Mouse (Mus musculus) right cerebral cortex, postnatal 14 days (tissue): ENCODE data around the gene Acsl5.
A peak's percentile ranks its signal among the peaks of the same experiment; 100 is the strongest.

ENCODE experiments used
- DNase-seq: peaks from one replicate; pipeline ENCODE4 v3.0.0; 2022

The Acsl5 gene

GRCm38 (mm10) chr19:55290621-55291270 lies 39.0 kb downstream of the Acsl5 start:
- DNase-seq = no peak

DNA sequence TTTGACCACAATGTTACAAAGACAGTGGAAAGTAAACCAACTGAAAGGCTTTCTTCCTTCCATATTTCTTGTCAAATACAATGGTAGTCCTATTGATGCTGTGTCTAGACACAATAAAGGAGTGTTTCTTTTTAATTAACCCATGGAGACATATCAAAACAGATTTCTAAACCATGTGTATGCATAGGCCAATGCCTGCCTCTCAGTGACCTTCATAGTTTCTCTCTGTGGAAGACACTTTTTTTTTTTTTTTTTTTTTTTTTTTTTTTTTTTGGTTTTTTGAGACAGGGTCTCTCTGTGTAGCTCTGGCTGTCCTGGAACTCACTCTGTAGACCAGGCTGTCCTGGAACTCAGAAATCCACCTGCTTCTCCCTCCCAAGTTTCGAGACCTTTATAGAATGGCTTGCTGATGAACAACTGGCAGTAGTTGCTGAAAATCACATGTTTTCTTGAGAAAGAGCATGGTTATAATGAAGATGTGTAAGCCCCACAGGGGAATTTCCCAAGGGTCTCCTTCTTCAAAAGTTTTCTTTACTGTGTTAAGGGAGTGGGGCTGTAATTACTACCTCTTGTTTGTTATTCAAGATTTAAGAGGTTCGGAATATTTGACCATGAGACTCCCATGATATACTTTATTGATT lies 40.6 kb downstream of the Acsl5 start:
- DNase-seq = no peak

DNA sequence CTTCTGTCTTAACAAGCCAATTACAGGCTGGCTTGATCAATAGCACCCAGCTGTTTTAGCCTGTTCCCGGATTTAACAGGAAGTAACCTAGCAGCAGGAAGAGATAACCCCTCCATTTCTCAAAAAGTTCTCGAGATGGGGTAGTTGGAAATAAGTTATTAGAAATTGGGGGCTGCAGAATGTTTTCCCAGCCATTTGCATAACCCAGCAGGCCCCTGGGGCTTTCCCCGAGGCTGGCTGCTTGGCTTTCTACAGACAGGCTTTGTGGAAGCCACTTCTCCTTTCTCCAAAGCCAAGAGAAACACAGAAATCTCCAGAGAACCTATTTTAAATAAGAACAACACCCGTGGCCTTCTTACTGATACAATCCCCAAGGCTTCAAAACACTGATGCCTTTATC lies 41.4 kb downstream of the Acsl5 start:
- no peak for DNase-seq

DNA sequence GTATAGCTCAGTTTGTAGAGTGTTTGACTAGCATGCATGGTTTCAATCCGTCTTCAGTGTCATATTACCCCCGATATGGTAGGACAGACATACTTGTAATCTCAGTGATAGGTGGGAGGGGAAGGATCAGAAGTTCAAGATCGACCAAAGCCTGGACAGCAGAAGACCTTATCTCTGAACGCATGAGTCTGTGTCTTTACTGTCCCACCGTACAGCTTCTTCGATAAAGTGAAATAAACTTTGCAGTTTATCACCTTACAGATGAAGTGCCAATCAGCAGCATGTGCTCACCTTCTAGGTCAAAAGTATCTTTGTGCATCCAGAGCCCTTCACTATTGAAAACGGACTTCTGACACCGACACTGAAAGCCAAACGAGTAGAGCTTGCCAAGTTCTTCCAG lies 43.3 kb downstream of the Acsl5 start:
- no peak for DNase-seq

DNA sequence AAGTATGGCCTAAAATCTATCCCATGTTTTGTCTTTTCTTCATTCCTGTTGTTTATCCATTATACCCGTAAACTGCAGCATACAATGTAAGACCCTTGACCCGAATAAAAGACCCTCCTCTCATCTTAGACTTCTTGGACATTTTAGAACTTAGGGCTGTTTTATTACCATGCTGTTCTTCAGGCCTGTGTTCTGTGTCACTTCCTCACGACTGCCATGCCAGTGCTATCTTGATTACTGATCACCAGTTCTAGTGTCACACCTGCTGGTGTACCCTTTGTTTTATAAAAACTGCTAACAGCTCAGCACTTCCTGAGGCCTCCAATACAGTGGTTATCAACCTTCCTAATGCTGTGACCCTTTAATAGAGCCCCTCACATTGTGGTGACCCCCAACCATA lies 43.8 kb downstream of the Acsl5 start:
- DNase-seq = no peak

DNA sequence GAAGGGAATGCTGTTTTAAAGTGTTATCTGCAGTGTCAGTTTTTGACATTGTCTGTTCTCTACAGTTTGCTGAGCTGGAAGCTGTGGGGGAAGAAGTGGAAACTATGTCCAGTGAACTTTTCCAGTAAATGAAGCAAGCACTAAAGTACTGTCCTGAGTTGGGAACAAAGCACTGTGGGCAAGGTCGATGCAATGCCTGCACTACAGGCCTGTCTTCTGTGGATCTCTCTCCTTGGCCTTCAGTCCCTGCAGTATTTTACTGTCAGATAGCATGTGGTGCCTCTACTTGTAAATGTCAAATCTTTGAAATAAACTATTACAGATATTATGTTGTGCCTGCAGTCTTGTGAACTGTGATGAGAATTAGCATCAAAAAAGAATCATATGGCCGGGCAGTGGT lies 44.6 kb downstream of the Acsl5 start:
- no peak for DNase-seq

- DNase-seq = no peak
These were observed 45.8 kb downstream of the Acsl5 start for GRCm38 (mm10) chr19:55297489-55297888.

- DNase-seq = no peak
These were observed 46.2 kb downstream of the Acsl5 start for GRCm38 (mm10) chr19:55297961-55298360.

DNA sequence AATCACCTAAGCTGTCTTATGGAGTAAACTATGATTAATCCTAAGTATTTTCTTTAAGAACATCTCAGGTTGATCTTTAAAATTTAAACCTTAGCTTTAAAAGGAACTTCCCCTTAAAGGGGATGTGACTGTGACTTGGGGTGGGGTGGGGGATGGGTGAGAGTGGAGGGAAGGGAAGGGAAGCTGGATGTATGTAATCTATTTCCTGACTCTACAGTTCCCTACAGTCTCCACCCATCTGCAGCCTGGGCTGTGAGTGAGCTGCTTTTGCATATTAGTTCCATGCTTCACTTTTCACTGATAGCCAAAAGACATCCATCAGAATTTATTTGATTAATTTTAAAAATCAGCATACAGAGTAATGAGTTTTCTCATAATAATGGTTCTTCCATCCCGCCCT lies 47.6 kb downstream of the Acsl5 start:
- DNase-seq = no peak

- no peak for DNase-seq
These were observed 48.8 kb downstream of the Acsl5 start for GRCm38 (mm10) chr19:55300525-55300924.

DNA sequence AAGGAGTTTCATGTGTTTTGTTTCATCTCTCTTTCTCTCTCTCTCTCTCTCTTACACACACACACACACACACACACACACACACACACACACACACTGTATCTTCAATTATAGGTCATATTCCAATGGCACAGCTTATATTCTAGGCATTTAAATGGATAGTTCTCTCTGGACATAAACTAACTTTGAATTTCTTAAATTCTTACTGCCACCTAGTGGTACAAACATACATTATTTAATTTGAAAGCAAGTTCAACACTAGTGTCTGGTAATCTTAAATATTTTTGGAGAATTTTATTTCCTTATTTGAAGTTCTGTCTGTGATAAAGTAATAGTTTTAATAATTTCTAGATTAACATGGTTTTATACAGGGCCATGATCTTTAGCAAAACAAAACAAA lies 53.3 kb downstream of the Acsl5 start:
- DNase-seq = no peak

DNA sequence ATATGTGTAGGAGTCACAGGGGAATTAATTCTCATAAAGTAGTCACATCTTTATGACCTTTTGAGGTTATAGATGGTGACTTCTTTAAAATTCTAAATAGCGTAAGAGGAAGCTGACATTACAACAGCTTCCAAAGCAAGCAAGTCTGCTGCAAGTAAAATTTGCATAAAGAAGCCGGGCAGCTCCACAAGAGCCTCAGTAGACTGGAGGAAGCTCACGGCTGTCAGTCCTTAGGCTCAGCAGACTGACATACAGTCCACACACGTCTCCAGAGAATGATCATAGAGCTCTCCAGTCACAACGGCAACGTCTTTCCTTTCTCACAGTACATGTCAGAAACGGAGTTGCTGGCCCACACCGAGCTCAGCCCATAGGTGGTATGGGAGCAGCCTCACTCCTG lies 60.1 kb downstream of the Acsl5 start:
- no peak for DNase-seq

GRCm38 (mm10) chr19:55313649-55314048 lies 61.9 kb downstream of the Acsl5 start:
- DNase-seq = no peak

DNA sequence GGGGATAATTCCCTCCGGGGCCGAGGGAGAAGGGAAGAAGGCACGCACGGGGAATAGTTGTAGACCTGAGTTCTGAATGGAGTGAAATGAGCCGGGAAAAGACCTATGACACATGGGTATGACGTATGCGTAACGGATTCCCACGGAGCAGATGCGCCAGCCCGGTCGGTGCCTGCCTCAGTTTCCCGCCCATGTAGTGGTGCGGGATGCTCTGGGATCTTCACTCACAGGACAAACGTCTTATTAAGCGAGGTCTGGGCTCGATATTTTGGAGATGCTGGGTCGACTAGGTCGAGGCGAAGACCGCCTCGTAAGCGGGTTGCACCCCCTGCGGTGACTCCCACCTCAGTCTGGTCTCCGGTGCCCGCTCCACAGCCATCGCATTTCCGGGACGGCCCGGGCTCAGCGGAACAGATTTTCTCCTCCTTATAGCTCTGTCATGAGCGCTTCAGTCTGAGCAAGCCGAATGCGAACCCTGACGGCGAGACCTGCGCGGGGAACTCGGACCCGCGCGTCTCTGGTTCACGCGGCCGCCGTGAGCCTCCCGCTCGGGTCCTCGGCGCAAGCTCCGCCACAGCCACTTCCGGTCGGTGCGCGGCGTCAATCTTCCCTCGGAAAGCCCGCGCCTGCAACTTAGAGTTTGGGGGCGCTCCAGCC lies 63.8 kb downstream of the Acsl5 start, which contains the start of gene Zdhhc6:
TSS of gene Zdhhc6 (minus strand) at position 581 of the 657 bp plus-strand sequence.
- peak; percentile 86 for DNase-seq

DNA sequence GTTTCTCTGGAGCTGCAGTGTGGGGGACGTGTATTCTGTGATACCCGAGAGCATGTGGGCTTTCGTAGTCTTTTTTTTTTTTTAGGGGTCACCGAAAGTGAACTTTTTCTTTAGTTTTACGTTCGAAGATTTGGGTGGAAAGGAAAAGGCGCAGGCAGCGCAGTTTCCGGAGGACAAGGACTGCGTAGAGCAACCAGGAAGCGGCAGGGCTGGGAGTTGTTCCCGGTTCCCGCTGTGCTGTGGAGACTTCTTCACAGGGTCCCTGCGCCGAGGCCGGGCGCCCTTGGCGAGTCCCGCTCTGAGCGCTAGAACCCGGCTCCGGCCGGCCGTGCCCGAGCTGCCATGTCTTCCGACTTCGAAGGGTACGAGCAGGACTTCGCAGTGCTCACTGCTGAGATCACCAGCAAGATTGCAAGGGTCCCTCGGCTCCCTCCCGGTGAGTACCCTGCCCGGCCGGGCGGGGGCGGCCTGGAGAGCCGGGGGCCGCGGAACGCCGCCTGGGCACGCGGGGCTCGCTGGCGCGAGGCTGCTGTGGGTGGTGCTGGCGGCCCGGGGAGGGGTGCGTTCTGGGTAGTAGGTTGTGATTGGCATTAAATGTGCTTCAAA lies 64.5 kb downstream of the Acsl5 start, which contains the start of gene Vti1a:
TSS of gene Vti1a (plus strand) at position 187 of the 606 bp plus-strand sequence.
- peak; percentile 91 for DNase-seq

- no peak for DNase-seq
These were observed 65.2 kb downstream of the Acsl5 start for GRCm38 (mm10) chr19:55316901-55317300.

DNA sequence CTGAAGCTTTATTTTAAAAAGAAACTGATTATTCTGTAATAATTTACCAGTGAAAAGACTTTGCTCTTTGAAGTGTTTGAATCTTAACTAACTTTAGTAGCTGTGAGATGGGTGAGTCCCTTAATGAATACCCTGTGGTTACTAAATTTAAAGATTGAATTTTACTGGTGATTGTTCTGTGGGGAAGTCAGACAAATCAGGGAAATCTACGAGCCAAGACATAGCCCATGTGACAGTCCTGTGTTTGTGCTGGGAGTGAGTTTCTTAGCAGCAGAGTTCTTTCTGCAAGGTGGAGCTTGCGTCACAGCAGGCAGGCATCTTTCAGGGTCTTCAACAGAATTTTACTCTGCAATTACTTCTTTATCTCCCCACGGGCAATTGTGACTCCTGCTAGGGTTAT lies 67.3 kb downstream of the Acsl5 start:
- DNase-seq = no peak

- DNase-seq = no peak
These were observed 67.8 kb downstream of the Acsl5 start for GRCm38 (mm10) chr19:55319521-55319920.

GRCm38 (mm10) chr19:55322604-55323003 lies 70.9 kb downstream of the Acsl5 start:
- DNase-seq = no peak

DNA sequence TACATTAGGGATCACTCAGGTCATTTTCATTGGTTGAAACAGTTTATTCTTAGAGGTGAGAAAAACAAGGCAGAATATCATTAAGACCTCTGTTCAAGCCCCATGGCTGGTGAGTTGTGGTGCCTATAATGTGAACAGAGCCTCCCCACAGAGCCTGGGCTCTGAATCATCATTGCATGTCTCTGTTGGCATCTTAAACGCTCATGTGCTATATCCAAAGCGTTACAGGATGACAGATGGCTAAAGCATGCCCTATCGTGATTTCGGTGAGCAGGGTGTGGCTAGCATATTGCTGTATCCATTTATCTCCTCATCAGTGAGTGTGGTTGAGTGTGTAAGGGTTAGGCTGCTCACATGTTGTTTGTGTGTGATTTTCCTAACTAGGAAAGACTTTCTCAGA lies 75.8 kb downstream of the Acsl5 start:
- no peak for DNase-seq

DNA sequence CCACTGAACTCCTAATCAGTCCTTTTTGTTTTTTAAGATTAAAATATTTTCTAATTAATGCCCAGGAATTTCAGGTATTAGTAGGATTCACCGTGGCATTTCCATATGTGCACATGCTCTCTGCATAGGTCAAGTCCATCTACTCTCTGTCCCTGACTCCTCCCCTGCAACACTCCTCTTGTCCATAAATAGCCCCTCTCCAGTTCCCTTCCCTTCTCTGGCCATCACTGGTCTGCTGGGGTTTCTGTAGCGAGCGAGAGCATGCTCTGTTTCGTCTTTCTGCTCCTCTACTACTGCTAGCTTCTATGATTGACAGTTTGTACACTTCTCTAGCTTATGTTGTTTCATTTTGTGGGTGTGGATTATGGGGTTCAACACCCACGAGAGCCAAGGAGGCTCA lies 80.0 kb downstream of the Acsl5 start:
- DNase-seq = no peak

- no peak for DNase-seq
These were observed 81.0 kb downstream of the Acsl5 start for GRCm38 (mm10) chr19:55332641-55333268.

DNA sequence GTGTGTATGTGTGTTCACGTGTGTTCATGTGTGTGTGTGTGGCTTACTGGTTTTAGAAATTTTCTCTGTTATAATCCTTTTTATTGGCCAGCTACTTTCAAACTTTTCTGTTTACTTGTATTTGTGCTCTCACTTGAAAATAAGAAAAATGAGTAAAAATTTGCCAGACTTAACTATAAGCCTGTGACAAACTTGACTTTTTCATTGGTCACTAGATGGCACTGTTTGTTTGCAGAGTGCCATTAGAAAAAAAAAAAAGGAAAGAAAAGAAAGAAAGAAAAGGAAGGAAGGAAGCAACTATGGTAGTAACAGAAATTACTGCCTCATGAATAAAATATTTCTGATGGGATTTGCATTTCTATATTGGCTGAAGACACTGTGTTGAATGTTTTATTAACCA lies 84.1 kb downstream of the Acsl5 start:
- no peak for DNase-seq
